Mouse (Mus musculus) limb, embryonic 14.5 days (tissue): ENCODE measurements around the gene Gpr68. TPM values are rescaled to one million over a fixed set of nuclear protein-coding genes. Genes with fewer than 3 reads are reported as not detected.
A peak's percentile ranks its signal among the peaks of the same experiment; 100 is the strongest.

ENCODE experiments used
- ATAC-seq: fragments of 200-750 bp; cut with Nextera tagmentation; 2 replicates; pipeline ENCODE4 v1.8.0; 2017; ENCODE audit warnings: low read depth, moderate number of reproducible peaks, moderate TSS enrichment; ENCODE audit not compliant: low FRiP score
- DNase-seq: peaks from one replicate; pipeline ENCODE4 v3.0.0-alpha.2; 2015; ENCODE audit warnings: low spot score
- H3K27ac ChIP-seq: fragments of 300-500 bp; sonication (generic); replicated peaks from 2 replicates; pipeline ENCODE4 v1.5.1; 2014; ENCODE audit warnings: low read depth, mild to moderate bottlenecking, low read length, moderate library complexity, mixed read lengths
- H3K27me3 ChIP-seq: fragments of 300-500 bp; sonication (generic); 2 replicates; pipeline ENCODE4 v1.6.1; 2014; ENCODE audit warnings: low read length, mixed read lengths; ENCODE audit not compliant: control insufficient read depth, insufficient read depth
- H3K36me3 ChIP-seq: fragments of 300-500 bp; sonication (generic); 2 replicates; pipeline ENCODE4 v1.6.1; 2014; ENCODE audit warnings: mild to moderate bottlenecking, low read length, moderate library complexity, mixed read lengths; ENCODE audit not compliant: control insufficient read depth, insufficient read depth
- H3K4me1 ChIP-seq: fragments of 300-500 bp; sonication (generic); 2 replicates; pipeline ENCODE4 v1.6.1; 2014; ENCODE audit warnings: antibody characterized with exemption, low read length, mixed read lengths; ENCODE audit not compliant: control insufficient read depth, insufficient read depth
- H3K4me2 ChIP-seq: fragments of 300-500 bp; sonication (generic); replicated peaks from 2 replicates; pipeline ENCODE4 v1.6.1; 2014; ENCODE audit warnings: low read depth, mild to moderate bottlenecking, low read length, moderate library complexity; ENCODE audit not compliant: severe bottlenecking
- H3K4me3 ChIP-seq: fragments of 300-500 bp; sonication (generic); replicated peaks from 2 replicates; pipeline ENCODE4 v1.5.1; 2014; ENCODE audit warnings: low read length
- H3K9ac ChIP-seq: fragments of 300-500 bp; sonication (generic); 2 replicates; pipeline ENCODE4 v1.6.1; 2014; ENCODE audit warnings: mild to moderate bottlenecking, low read depth, low read length, moderate library complexity; ENCODE audit not compliant: severe bottlenecking
- H3K9me3 ChIP-seq: fragments of 300-500 bp; sonication (generic); 2 replicates; pipeline ENCODE4 v1.6.1; 2016; ENCODE audit warnings: low read length; ENCODE audit not compliant: control insufficient read depth
- POLR2A ChIP-seq: fragments of 200-500 bp; IDR thresholded peaks from 2 replicates; pipeline ENCODE4 v1.8.0; 2012; ENCODE audit warnings: inconsistent platforms, mild to moderate bottlenecking, moderate library complexity, borderline replicate concordance; ENCODE audit not compliant: insufficient read depth, insufficient read length; ENCODE audit errors: extremely low read depth
- WGBS: fragments of 180-500 bp; shearing (Covaris S2); extraction: QIAGEN DNeasy Blood & Tissue Kit; methylation state at CpG from one replicate; pipeline ENCODE4 v1.1.7; 2014; 5-methylcytosine and 5-hydroxymethylcytosine counted together
- polyA plus RNA-seq, 2 experiments: library from polyadenylated mRNA; depleted of rRNA in 1 of 2; stranded (reverse) in 1 of 2; unstranded in 1 of 2; fragments of >200 nt; fragmentation: Nextera tagmentation in 1 of 2; extraction: Ambion mirVana in 1 of 2; gene quantifications; 2 replicates each; pipeline versions ENCODE4 v1.2.1 to v1.2.3; 2012 to 2014

Gene Gpr68
- polyA plus RNA-seq, 2 experiments: 0.19 to 0.79 TPM

- H3K9ac ChIP-seq: no peak overlapping the region
- H3K27me3 ChIP-seq: peaks cover 29% of the 10 kb centered on the region
- H3K9me3 ChIP-seq: no peaks in the 10 kb centered on the region
- peaks cover 7% of the 10 kb centered on the region for H3K4me1 ChIP-seq
- H3K27ac ChIP-seq: no peak overlapping the region
- DNase-seq (no peak), ATAC-seq (no peak)
- no peak overlapping the region for H3K4me3 ChIP-seq
- no peak overlapping the region for H3K4me2 ChIP-seq
- TF ChIP-seq POLR2A: no peak
- WGBS: 79% methylated on average over 9 of the region's 9 CpGs
- H3K36me3 ChIP-seq: no peaks in the 10 kb centered on the region
Observed at GRCm38 (mm10) chr12:100903761-100904160, 4.2 kb downstream of the Gpr68 start.

GRCm38 (mm10) chr12:100901386-100901785 lies 6.6 kb downstream of the Gpr68 start:
- no peaks in the 10 kb centered on the region for H3K36me3 ChIP-seq
- peaks cover 18% of the 10 kb centered on the region for H3K4me1 ChIP-seq
- H3K4me2 ChIP-seq: no peak overlapping the region
- no peaks in the 10 kb centered on the region for H3K9me3 ChIP-seq
- no peak for TF ChIP-seq POLR2A
- 70% methylated on average over 6 of the region's 6 CpGs for WGBS
- no peak overlapping the region for H3K4me3 ChIP-seq
- no peak for ATAC-seq
- no peak overlapping the region for H3K27ac ChIP-seq
- peaks cover 23% of the 10 kb centered on the region for H3K27me3 ChIP-seq
- DNase-seq: no peak
- H3K9ac ChIP-seq: no peak overlapping the region

- no peak overlapping the region for H3K9ac ChIP-seq
- H3K9me3 ChIP-seq: no peaks in the 10 kb centered on the region
- H3K36me3 ChIP-seq: no peaks in the 10 kb centered on the region
- peaks cover 23% of the 10 kb centered on the region for H3K27me3 ChIP-seq
- DNase-seq: no peak
- H3K4me2 ChIP-seq: no peak overlapping the region
- no peak for ATAC-seq
- no peak overlapping the region for H3K27ac ChIP-seq
- H3K4me3 ChIP-seq: no peak overlapping the region
- TF ChIP-seq POLR2A: no peak
- 76% methylated on average over 6 of the region's 6 CpGs for WGBS
- peaks cover 18% of the 10 kb centered on the region for H3K4me1 ChIP-seq
Observed at GRCm38 (mm10) chr12:100900901-100901300, 7.1 kb downstream of the Gpr68 start.

DNA sequence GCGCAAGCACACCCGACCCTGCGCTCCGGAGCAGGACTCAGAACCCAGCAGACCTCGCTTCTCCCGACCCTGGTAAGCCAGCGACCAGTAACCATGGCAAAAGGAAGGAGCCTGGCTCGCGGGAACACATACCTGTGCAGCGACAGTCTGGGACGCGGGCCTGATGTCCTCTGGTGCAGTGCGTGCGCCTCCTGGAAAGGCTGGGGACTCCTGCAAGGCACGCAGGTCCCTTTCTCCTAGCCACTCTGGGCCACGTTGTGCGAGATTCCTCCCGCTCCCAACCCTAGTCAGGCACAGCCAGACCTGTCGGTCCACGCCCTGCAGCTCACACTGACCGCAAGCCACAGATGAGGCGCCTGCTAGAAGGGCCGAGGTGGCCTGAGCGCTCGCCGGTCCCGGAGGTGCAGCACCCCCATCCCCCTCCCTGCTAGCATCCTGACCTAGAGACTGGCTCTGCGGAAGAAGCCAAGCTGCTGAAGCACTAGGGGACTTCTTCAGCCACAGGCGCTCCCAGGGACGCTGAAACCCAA lies 8.8 kb downstream of the Gpr68 start:
- no peak for TF ChIP-seq POLR2A
- ATAC-seq: no peak
- Histone ChIP-seq H3K27ac (no peak overlapping the region), H3K4me2 (peak overlapping the region; percentile 58), H3K4me1 (peaks cover 18% of the 10 kb centered on the region), H3K36me3 (no peaks in the 10 kb centered on the region), H3K9me3 (no peaks in the 10 kb centered on the region), H3K4me3 (peak overlapping the region; percentile 35), H3K27me3 (peaks cover 23% of the 10 kb centered on the region), H3K9ac (peak overlapping the region; percentile 38)
- no peak for DNase-seq
- WGBS: under 1% methylated on average over 27 of the region's 30 CpGs

DNA sequence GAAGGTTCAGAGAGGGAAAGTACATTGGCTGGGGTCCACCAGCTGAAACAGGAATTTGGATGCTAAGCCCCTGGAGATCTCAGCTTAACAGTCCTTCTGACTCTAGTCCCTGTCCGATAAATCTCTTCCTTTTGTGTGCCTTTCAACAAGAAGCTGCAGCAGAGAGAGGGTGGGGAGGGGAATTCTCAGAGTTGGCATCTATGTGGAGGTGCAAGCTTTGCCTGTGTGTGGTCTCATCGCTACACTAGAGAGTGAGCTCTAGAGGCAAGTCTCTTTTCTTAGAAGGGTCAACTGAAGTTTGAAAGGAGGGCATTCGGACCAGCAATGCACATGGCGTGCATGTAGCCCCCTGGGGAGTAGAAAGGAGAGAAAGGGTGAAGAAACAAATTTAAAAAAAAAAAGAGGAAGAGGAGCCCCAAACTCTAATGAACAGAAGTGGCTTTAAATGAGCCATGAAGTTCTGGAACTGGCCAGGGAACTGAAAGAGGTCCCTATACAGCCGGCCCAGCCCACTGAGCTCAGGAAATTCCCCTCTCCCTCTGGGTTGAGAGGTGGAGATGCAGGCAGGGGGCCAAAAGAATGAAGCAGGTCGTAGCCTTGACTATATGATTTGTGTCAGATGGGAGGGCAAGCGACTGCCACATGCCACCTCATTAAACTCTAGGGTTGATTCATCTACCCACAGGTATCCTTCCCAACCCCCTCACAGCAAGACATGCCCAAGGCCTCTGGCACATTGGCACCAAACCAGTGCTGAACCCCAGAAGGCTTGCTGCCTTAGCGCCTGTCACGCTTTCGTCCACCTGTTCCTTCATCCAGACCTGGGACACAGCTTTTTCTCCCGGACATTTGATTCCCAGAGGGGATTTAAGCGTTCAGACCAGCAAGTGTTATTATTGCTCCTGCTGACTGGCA lies 10.0 kb downstream of the Gpr68 start:
- H3K27me3 ChIP-seq: peaks cover 23% of the 10 kb centered on the region
- ATAC-seq: no peak; the same call in 1 of the 2 replicates

More for the DNA sequence above, 10.0 kb downstream of the Gpr68 start:
- H3K27ac ChIP-seq: no peak overlapping the region
- WGBS: 22% methylated on average over 12 of the region's 12 CpGs
- H3K9me3 ChIP-seq: no peaks in the 10 kb centered on the region
- peak overlapping the region; percentile 35; the same call in 1 of the 2 replicates for H3K4me3 ChIP-seq
- TF ChIP-seq POLR2A: no peak
- no peak for DNase-seq
- H3K4me1 ChIP-seq: peaks cover 18% of the 10 kb centered on the region
- H3K36me3 ChIP-seq: no peaks in the 10 kb centered on the region
- H3K4me2 ChIP-seq: peak overlapping the region; percentile 58
- H3K9ac ChIP-seq: no peak overlapping the region
